Mouse (Mus musculus) heart, adult 18-20 months (tissue): ENCODE results near the gene Sirpa. TPM values are rescaled to one million over a fixed set of nuclear protein-coding genes. Genes with fewer than 3 reads are reported as not detected.

Experiments used
- DNase-seq, 2 experiments: peaks; one replicate each; pipeline ENCODE4 v3.0.0; 2021 to 2022; ENCODE audit warnings: mixed read lengths in 1 of 2
- total RNA-seq, 2 experiments: library from RNA; stranded (reverse); gene quantifications; 2 replicates each; pipeline ENCODE4 v1.2.3; 2021

Sirpa gene
- total RNA-seq, 2 experiments from 2014 or later, result 27.5 to 29.4 TPM

DNA sequence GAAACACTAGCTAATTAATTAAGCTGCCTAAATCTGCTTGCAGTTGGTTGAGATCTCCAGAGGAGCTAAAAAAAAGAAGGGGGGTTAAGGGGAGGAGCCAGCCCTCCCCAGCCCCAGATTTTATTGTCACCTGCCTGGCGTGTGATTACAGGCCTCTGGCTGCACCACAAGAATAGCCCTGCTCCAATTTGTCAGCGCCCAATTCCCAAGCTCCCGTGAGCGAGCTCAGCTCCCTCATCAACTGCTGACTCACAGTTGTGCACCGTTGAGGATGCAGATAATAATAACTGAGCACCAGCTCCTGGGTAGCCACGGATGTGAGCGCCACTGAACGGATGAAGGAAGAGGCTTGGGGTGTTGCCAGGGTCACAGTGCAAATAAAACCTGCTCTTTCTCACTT, 13.6 kb downstream of the Sirpa start:
- peak; percentile 69 to 71 for DNase-seq

DNA sequence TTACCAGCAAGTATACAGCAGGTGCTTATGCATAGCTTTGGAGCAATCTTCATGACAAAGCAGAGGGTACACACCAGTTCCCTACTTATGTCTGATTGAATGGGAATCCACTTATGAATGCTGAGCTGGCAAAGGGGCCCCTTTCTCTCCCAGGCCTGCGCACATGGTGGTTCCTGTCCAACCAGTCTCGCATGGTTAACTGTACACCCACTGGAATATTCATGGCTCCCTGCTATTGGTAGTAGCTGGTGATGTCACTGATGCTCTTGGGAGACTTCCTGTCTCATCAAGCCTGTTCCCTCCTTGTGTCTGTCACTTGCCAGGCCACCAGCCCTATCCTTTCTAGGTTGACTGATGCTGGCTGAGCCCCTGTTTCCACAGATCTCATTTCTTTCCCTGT, 14.3 kb downstream of the Sirpa start:
- DNase-seq, result no peak

DNA sequence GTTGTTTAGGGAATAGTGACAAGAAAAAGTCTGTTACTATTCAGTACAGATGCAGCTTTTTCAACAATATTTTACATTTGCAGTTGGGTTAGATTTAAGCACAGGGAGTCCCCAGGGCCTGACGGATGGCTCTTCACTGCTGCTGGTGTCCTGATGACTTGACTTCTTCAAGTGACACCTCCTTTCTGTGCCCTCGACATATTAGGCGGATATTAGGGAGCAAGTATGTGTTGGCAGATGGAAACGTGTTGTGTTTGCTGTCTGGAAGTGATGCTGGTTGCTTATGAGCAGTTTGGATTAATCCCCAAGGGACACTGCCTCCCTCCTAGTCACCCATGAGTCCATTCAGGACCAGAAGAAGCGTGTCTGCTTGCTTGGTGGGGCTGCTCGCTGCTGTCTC, 21.3 kb downstream of the Sirpa start:
- DNase-seq, result no peak

DNA sequence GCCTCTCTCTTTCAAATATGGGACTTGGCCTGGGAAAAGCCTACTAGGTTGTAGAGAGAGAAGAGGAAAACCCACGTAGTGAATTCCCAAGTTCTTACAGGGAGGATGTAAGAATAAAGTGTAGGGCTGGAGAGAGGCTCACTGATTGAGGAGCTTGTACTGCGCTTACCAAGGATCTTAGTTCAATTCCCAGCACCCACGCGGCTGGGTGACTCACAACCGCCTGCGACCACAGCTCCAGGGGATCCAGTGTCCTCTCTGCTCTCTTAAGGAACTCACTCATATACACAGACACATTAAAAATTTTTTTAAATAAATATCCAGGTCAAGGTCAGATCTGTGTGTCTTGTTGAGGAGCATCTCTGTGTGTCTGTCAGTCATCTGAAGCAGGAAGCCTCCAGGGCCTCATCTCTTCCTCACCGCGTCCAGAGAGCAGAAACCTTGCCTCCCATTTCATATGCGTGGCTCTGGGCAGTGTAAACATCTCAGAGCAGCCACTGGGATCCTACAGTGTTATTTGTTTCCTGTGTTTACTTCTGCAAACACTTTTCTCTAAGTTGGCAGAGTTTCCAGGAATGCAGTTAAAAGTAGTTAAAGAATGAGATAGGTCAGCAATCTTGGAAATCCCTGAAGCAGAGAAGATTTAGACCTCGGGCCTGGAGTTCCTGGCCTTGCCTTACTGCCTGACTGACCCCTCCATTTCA, 22.0 kb downstream of the Sirpa start:
- DNase-seq, result no peak

DNA sequence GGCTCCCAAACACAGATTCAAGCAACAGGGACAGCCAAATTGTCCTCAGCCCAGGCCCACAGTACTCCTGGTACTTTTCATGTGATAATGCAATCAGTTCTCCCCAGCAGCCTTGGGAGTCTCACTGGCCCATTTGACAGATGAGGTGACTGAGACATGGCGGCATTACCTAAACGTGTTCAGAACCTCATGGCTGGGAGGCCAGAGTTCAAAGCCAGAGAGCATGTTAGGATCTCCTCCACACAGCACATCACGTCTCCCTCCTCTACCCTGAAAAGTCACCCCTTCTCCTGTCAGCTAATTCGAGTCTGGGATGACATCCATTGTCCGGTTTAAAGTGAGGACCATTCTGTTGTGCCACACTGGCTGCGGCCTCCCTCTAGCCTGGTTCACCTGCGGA, 27.5 kb downstream of the Sirpa start:
- DNase-seq, result peak in 1 of 2 experiments; percentile 1

DNA sequence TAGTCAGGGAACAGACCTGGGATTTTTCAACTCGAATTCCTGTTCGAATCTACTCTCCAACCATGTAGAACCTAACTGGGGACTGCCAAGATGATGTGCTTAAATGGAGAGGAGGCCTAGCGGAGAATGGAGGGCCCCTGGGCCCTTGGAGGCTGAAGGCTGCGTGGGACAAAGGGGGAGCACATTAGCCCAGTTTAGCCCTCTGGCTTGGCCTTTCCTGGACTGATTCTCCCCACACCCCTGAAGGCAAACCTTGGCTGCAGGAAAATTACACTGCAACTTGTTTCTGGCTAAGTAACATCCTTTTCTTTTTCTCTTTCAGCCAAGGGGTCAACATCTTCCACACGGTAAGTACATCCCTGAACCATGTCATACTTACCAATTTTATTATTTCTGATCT, 28.2 kb downstream of the Sirpa start:
- peak in 1 of 2 experiments; percentile 1 for DNase-seq

DNA sequence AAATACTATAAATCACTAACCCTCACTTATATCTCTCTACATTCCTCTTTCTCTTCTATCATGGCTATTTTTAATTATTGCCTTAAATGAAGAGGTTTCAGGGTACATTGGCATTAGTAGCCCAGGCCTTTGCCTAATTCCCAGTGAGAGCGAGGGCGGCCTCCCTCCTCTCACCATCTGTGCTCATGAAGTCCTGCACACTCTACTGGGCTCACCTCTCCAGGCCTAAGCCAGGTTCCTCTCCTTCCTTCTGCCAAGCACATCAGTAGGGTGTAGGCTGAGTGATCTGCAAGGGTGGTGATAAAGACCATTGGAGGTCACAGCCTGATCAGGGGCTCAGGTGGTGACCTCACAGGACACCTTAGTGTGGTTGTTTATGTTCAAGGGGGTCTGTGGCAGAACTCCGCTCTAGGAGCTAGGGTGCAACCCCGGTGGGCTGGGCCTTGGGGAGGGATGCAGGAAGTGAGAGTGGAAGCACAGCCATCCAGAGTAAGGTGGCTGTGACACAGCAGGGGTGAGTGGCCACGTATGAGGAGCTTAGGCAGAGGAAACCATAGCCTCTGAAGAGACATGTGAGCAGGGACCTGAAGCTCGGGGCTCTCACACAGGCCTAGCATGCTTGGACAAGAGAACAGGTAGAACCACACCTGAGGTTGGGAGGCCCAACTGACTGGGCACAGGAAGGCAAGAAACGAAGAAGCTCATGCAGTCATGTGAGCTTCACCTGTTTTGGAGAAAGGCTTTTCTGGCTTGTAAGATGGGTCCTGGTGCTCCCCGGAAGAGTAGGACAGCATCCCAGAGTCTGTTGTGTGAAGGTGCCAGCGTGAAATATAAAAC, 29.2 kb downstream of the Sirpa start:
- DNase-seq, result no peak

DNA sequence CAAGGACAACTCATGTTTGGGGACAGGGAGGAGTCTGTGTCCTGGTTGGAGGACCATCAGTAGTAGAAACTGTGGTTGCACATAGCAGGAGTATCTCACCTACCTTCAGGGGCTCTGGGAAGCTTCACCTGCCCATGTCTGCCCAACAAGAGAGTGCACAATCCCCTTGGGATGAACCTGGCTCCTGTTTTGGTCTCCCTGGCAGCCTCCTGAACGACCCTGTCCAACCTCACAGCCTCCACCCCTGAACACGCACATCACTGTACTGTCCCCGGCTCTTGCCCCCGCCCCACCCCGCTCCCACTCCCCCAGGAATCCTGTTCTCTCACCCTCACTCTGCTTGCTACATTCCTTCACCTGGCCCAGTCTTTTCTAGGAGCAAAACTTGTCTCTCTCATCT, 30.3 kb downstream of the Sirpa start:
- peak in 1 of 2 experiments; percentile 1 for DNase-seq

DNA sequence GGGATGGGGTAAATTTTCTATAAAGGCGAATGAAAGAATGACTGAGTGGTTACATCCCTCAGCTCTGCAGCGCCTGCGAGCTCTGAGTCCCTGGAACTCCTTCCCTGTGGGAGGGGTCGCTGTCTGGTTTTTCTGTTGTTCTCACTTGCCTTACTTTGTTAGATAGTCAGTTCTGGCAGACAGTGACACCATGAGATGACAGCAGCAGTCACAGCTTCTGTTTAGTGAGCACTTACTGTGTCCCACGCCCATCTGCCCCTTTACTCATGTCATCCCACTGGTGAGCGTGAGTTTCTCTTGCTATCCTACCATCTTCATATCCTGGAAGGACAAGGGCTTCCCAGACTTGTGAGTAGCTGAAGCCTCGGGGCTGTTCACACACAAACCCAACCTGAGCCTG, 31.1 kb downstream of the Sirpa start:
- DNase-seq, result peak in 1 of 2 experiments; percentile 1

DNA sequence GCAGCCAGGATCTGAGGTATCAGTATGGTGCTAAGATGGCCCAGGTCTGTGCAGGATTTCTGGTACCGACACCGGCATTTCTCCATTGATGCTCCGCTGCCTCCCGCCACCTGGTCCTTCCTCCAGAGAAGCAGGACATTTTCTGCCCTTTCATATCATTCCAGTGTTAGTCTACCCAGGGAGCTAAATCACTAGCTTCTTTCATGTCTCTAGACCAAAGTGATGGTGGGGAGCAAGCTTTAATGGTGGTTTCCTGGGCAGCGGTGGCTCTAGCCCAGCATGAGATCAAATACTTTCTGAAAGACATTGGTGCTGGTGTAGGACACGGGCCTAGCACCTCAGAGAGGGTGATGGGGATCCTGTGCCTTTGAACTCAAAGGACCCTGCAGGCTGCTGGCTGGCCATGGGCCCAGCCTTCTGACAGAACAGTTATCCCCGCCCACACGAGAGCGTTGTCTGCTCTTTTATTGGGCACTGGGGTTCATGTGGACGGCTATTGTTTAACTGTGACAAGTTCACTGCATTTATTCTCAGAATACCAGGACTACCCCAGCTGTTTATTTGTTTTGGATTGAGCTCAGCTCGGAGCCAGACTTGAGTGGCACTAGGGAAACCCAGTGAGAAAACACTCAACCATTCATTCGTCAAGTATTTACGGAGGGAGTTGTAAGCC, 31.7 kb downstream of the Sirpa start:
- no peak for DNase-seq

DNA sequence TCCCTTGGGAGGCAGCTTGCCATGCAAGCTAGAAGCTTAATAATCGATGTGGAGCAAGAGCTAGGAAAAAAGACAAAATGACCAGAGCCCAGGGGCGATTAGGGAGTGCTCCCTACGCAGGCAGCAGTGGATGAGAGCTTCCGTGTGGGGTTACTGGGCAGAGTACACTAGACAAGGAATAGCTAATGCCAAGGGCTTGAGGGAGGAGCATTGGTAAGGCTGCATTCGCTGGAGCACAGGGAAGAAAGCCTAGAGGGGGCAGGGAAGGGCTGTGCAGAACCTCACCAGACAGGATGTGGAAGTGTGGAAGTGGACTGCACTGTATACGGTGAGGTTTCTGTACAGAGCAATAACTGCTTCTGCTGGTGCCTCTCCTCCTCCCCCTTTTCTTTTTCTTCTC, 32.3 kb downstream of the Sirpa start:
- peak in 1 of 2 experiments; percentile 8 for DNase-seq

DNA sequence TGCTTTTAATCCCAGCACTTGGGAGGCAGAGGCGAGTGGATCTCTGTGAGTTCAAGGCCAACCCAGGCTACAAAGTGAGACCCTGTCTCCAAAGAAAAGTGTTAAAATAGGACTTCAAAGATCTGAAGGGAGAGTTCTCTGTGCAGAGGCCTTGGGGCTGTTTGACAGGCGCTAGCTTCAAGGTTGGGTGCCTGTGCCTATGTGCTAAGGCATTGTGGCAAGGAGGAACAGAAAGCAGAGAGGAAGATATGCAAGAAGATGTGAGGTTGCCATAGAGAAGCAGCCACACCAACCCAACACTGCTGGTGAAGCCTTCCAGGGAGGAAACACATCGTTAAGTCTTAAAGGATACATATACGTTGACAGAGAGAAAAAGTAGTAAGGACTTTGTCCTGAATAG, 33.2 kb downstream of the Sirpa start:
- peak in 1 of 2 experiments; percentile 2 for DNase-seq

DNA sequence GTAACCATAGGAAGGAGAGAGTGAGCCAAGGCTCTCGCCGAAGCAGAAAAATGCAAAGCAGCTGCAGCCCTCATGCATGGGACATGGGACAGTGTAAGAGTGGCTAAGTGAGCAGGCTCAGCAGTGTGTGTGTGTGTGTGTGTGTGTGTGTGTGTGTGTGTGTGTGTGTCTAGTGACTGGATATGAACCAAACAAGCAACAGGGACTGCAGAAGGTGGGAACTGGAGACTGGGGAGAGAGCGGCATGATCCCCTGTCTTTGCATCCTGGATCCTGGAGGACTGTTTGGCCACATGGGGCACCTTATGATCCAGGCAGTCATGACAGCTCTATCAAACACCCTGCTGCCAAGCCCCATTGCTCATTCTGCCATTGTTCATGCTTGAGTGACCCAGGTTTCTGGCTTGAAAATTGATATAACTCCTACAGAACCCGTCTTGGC, 34.0 kb downstream of the Sirpa start:
- DNase-seq, result peak in 1 of 2 experiments; percentile 2

DNA sequence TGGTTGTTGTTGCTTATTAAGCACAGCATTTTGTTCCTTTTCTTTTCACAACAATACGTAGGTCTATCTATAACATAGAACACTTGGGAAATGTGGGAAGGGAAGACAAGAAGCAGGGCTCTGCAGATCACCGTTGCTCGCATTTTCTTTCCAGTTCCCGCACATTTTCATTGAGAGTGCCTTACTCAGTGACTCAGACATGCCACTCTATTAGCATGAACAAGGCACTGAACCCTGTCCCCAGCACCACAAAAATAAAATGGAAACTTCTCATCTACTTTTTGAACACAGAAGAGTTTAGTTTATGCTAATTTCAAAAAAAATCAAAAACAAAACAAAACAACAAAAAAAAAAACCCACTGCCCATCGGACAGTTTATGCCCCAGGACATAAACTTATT, 34.5 kb downstream of the Sirpa start:
- peak in 1 of 2 experiments; percentile 2 for DNase-seq

DNA sequence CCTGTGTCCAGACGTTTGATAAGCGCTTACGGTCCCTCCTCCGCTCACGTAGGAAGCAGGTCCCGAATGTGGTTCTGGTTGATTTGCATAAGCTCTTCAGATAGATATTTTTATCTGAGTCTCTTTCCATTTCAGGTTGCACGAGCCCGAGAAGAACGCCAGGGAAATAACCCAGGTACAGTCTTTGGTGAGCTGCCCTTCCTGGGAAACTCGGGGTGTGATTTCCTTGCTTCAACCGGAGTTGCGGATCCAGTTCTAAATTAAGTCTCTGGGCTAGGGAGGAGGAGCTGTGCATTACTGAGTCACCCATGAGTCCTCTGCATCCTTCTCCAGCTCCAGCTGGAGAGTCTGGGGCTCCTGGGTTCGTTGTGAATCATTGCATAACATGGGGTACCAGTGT, 35.2 kb downstream of the Sirpa start:
- DNase-seq, result peak; percentile 33 to 41

DNA sequence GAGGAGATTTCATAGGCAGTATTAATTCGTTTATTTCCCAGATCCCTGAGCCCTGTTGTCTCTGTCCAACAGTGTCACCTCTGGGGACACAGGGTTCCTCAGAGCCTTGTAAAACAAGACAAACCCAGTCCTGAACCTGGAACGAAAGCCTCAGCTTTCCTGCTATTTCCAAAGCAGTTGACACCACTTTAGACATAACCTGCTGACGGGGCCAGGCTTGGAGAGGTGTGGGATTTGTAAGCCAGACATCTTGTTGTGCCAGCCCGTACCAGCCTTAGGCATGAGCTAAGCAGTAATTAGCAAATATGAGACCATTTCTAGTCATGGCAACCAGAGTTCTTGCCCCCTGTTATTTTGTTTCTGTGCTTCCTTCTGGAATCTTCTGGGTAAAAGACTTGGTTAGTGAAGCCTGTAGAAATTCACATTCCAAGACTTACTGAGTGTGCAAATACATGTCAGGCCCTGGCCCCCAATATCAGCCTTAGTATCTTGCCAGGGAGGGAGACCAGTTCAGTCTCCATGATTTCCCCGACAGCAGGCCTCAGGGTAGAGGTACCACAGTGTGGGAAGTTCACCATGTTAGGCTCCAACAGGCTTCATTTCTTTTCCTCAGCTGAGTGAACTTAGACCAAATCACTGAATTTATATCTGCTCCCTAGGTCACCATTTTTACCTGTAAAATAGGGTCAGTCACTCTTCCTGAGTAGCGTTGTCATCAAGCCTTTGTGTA, 36.0 kb downstream of the Sirpa start:
- peak in 1 of 2 experiments; percentile 1 for DNase-seq

DNA sequence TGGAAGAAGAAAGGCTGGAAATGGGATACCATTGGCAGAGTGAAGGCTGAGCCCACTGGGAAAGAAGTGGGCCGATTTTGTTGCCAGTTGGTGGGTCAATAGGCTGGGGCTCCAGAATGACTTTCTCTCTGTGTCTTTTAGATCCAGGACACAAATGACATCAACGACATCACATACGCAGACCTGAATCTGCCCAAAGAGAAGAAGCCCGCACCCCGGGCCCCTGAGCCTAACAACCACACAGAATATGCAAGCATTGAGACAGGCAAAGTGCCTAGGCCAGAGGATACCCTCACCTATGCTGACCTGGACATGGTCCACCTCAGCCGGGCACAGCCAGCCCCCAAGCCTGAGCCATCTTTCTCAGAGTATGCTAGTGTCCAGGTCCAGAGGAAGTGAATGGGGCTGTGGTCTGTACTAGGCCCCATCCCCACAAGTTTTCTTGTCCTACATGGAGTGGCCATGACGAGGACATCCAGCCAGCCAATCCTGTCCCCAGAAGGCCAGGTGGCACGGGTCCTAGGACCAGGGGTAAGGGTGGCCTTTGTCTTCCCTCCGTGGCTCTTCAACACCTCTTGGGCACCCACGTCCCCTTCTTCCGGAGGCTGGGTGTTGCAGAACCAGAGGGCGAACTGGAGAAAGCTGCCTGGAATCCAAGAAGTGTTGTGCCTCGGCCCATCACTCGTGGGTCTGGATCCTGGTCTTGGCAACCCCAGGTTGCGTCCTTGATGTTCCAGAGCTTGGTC, 37.3 kb downstream of the Sirpa start:
- peak in 1 of 2 experiments; percentile 5 for DNase-seq

DNA sequence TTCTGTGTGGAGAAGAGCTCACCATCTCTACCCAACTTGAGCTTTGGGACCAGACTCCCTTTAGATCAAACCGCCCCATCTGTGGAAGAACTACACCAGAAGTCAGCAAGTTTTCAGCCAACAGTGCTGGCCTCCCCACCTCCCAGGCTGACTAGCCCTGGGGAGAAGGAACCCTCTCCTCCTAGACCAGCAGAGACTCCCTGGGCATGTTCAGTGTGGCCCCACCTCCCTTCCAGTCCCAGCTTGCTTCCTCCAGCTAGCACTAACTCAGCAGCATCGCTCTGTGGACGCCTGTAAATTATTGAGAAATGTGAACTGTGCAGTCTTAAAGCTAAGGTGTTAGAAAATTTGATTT, 37.9 kb downstream of the Sirpa start:
- peak in 1 of 2 experiments; percentile 2 for DNase-seq

DNA sequence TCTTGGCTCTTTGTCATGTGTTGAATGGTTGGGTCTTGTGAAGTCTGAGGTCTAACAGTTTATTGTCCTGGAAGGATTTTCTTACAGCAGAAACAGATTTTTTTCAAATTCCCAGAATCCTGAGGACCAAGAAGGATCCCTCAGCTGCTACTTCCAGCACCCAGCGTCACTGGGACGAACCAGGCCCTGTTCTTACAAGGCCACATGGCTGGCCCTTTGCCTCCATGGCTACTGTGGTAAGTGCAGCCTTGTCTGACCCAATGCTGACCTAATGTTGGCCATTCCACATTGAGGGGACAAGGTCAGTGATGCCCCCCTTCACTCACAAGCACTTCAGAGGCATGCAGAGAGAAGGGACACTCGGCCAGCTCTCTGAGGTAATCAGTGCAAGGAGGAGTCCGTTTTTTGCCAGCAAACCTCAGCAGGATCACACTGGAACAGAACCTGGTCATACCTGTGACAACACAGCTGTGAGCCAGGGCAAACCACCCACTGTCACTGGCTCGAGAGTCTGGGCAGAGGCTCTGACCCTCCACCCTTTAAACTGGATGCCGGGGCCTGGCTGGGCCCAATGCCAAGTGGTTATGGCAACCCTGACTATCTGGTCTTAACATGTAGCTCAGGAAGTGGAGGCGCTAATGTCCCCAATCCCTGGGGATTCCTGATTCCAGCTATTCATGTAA, 38.5 kb downstream of the Sirpa start:
- DNase-seq, result peak in 1 of 2 experiments; percentile 17

DNA sequence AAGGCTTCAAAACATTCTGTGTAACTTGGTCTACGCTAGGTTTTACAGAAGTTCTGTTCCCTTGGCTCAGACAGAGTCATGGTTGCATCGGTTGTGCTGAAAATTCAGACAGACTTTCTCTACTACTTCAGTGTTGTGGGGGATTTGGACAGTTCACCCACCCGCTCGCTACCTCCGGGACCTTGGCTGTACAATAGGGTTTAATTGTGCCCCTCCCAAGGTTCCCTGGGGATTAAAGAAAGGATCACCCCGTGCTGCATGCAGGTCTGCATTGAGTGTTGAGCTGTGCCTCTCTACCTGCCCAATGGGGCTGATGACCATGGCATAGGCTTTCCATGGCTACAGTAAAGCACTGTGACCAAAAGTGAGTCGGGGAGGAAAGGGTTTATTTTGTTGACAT, 39.7 kb downstream of the Sirpa start:
- peak in 1 of 2 experiments; percentile 9 for DNase-seq
